Mouse (Mus musculus) cortical plate, adult 2 months (tissue): ENCODE results near the gene Ypel2.

Experiments
- CTCF ChIP-seq: fragments of 200-500 bp; IDR thresholded peaks from 2 replicates; pipeline ENCODE4 v1.5.1; 2011; ENCODE audit warnings: mild to moderate bottlenecking, control low read depth, low read length; ENCODE audit not compliant: insufficient read depth; ENCODE audit errors: extremely low read depth
- POLR2A ChIP-seq: fragments of 200-500 bp; IDR thresholded peaks from 2 replicates; pipeline ENCODE4 v1.6.1; 2011; ENCODE audit warnings: mild to moderate bottlenecking, low read length, control low read depth; ENCODE audit not compliant: insufficient read depth; ENCODE audit errors: extremely low read depth

DNA sequence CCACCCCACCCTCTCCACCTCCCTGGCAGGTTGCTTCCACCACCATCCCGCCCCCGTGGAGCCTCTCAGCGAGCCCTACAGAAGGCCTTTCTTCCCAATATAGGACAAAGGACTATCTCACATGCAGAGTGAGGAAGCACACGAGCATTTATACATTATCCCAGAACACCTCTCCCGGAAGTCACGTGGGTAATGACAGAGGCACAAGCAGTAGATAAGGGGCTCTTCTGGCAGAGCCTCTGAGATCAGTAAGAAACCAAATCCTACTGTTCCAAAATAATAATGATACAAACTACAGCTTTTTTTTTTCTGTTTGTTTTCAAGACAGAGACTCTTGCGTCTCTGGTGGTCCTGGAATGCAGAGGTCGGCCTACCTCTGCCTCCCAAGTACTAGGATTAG is 51.6 kb downstream of the Ypel2 start:
- no peak for TF ChIP-seq CTCF
- no peak for TF ChIP-seq POLR2A
